Mouse (Mus musculus): Measurements from ENCODE around the gene Cldnd2. TPM values are rescaled to one million over a fixed set of nuclear protein-coding genes. Genes with fewer than 3 reads are reported as not detected.

The Cldnd2 gene
- polyA plus RNA-seq, 1 experiment: not detected

DNA sequence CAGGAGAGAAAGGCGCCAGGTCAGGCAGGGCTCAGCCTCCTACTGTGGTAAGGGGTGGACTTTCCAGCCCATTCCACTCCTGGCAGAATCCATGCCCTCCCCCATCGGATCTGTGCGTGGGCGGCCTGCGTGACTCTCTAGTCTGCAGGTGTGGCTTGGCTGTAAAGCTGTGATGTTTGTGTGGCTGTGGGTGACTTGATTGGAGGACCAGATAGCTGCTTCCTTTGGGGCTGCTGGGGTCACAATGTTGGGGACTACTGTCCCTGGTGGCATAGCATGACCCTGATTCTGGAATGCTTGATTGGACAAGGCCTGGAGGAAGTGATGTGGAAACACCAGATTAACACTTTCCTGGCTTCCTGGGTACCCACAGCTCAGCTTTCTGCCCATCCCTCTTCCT, 48.1 kb downstream of the Cldnd2 start:
- TF ChIP-seq FLI1 (IDR thresholded peaks at IDR 0.05; ENCODE audit: low read length) (no peak), GATA1 (IDR thresholded peaks at IDR 0.05; ENCODE audit: borderline replicate concordance, low read length) (no peak)
- Histone ChIP-seq H3K27me3 (replicated peaks) (peaks cover 62% of the 10 kb centered on the region), H3K9me3 (peaks cover 4% of the 10 kb centered on the region; the same call in 1 of the 2 replicates)

DNA sequence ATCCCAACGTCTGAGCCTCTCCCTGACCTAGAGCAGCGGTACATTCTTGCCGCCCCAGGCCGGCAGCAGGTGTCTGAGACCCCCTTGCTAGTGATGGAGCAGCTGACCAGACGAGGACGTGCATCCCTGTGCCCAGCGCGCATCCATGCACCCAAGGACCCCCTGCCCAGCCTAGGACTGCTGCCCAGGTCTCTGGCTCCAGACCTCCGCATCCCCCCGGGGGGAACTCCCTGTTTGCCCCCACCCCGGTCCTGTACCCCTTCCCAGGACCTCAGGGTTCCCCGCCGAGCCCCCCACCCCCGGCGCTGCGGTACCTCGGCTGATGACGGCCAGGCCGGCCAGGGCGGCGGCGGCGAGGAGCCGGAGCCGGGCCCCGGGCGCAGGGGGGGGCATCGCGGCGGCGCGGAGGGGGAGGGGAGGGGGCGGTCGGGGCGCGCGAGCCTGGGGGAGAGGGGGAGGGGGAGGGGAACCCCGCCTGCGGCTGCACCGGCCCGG, 49.1 kb downstream of the Cldnd2 start, which contains the start of gene Iglon5:
Gene Iglon5 (minus strand): TSS at position 445 of the 495 bp plus-strand sequence.
- Histone ChIP-seq H3K4me1 (no peaks in the 10 kb centered on the region), H3K4me3 (replicated peaks) (no peak within 1 kb of the TSS), H3K27me3 (replicated peaks) (peaks cover 64% of the 10 kb centered on the region), H3K36me3 (replicated peaks; ENCODE audit: low read length) (no peaks in the 10 kb centered on the region), H3K9me3 (peaks cover 4% of the 10 kb centered on the region; the same call in 1 of the 2 replicates)
- no peak for TF ChIP-seq FLI1 (IDR thresholded peaks at IDR 0.05; ENCODE audit: low read length)

More for the DNA sequence above, 48.1 kb downstream of the Cldnd2 start:
- Histone ChIP-seq H3K36me3 (replicated peaks; ENCODE audit: low read length) (no peaks in the 10 kb centered on the region), H3K4me3 (replicated peaks) (no peak overlapping the region), H3K4me1 (no peaks in the 10 kb centered on the region)

DNA sequence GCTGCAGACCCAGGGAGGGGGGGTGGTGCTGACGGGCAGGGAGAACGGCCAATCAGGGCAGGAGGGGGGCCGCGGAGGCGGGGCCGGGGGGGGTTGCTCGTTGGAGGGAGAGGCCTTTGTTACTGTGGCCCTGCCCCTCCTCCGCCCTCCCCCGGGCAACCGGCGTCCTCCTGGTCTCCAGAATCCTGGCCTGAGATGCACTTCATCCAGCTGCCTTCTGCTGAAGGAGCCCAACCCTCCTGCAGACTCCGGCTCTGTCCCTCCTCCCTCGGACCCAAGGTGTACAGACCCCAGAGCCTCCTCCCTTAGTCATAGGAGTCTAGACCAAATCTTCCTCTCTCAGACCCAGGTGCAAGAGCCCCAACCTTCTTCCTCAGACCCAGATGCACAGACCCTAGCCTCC, 49.6 kb downstream of the Cldnd2 start:
- TF ChIP-seq GATA1 (IDR thresholded peaks at IDR 0.05; ENCODE audit: borderline replicate concordance, low read length) (no peak), FLI1 (IDR thresholded peaks at IDR 0.05; ENCODE audit: low read length) (no peak)
- Histone ChIP-seq H3K4me1 (peaks cover 1% of the 10 kb centered on the region; the same call in 1 of the 2 replicates), H3K9me3 (peaks cover 4% of the 10 kb centered on the region; the same call in 1 of the 2 replicates), H3K4me3 (replicated peaks) (no peak overlapping the region), H3K27me3 (replicated peaks) (peaks cover 69% of the 10 kb centered on the region), H3K36me3 (replicated peaks; ENCODE audit: low read length) (no peaks in the 10 kb centered on the region)

DNA sequence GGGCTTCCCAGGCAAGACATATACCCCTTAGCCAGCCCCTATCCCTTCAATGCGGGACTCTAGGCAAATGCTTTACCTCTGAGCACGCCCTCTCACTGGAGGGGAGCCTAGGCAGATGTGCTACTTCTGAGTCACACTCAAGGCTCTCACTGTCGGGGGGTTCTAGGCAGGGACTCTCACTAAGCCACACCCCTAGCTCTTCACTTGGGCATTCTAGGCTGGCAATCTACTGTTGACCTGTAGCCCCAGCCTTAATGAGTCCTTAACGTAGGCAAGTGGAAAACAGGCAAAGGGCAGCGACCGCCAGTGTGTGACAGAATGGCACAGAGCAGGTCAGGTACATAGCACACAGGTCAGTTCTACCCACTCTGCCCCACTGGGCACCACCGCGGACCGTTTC, 50.3 kb downstream of the Cldnd2 start:
- Histone ChIP-seq H3K27me3 (replicated peaks) (peaks cover 76% of the 10 kb centered on the region), H3K4me3 (replicated peaks) (no peak overlapping the region), H3K4me1 (peaks cover 7% of the 10 kb centered on the region; the same call in 1 of the 2 replicates), H3K36me3 (replicated peaks; ENCODE audit: low read length) (no peaks in the 10 kb centered on the region), H3K9me3 (peaks cover 4% of the 10 kb centered on the region; the same call in 1 of the 2 replicates)
- no peak for TF ChIP-seq FLI1 (IDR thresholded peaks at IDR 0.05; ENCODE audit: low read length)
- no peak for TF ChIP-seq GATA1 (IDR thresholded peaks at IDR 0.05; ENCODE audit: borderline replicate concordance, low read length)

Other genes with a start within 250 kb of the Cldnd2 start
- gene Zfp715, start 127.5 kb upstream of the Cldnd2 start, polyA plus RNA-seq (2012; ENCODE audit: insufficient read depth, low replicate concordance): 3.7 TPM in 1 of 2 replicates, not detected in the other
- 1.5 and 2.7 TPM in 2 replicates for gene Siglecf, start 89.4 kb upstream of the Cldnd2 start, polyA plus RNA-seq (2012; ENCODE audit: insufficient read depth, low replicate concordance)
- gene Siglecg, start 32.6 kb upstream of the Cldnd2 start, polyA plus RNA-seq (2012; ENCODE audit: insufficient read depth, low replicate concordance): 0.10 TPM in 1 of 2 replicates, not detected in the other
- 1.4 and 9.3 TPM in 2 replicates for gene Lim2, start 13.1 kb upstream of the Cldnd2 start, polyA plus RNA-seq (2012; ENCODE audit: insufficient read depth, low replicate concordance)
- gene Nkg7, start 3.7 kb upstream of the Cldnd2 start, polyA plus RNA-seq (2012; ENCODE audit: insufficient read depth, low replicate concordance): 2.9 and 10.0 TPM in 2 replicates
- gene Etfb, start 3.3 kb downstream of the Cldnd2 start, polyA plus RNA-seq (2012; ENCODE audit: insufficient read depth, low replicate concordance): 68.1 and 368 TPM in 2 replicates
- gene Gm45233, start 3.3 kb downstream of the Cldnd2 start, polyA plus RNA-seq (2012; ENCODE audit: insufficient read depth, low replicate concordance): 0.75 TPM in 1 of 2 replicates, not detected in the other
- gene Vsig10l, start 22.4 kb downstream of the Cldnd2 start, polyA plus RNA-seq (2012; ENCODE audit: insufficient read depth, low replicate concordance): 3.3 and 9.4 TPM in 2 replicates
- not detected in 2 replicates for gene Iglon5, start 49.3 kb downstream of the Cldnd2 start, polyA plus RNA-seq (2012; ENCODE audit: insufficient read depth, low replicate concordance)
- gene 4931406B18Rik, start 65.2 kb downstream of the Cldnd2 start, polyA plus RNA-seq (2012; ENCODE audit: insufficient read depth, low replicate concordance): not detected in 2 replicates
- 0.35 TPM in 1 of 2 replicates, not detected in the other for gene Cd33, start 103.6 kb downstream of the Cldnd2 start, polyA plus RNA-seq (2012; ENCODE audit: insufficient read depth, low replicate concordance)
- gene Zfp658, start 121.5 kb downstream of the Cldnd2 start, polyA plus RNA-seq (2012; ENCODE audit: insufficient read depth, low replicate concordance): not detected in 2 replicates
- 0.62 TPM in 1 of 2 replicates, not detected in the other for gene Zfp719, start 138.8 kb downstream of the Cldnd2 start, polyA plus RNA-seq (2012; ENCODE audit: insufficient read depth, low replicate concordance)
- gene Zfp819, start 166.4 kb downstream of the Cldnd2 start, polyA plus RNA-seq (2012; ENCODE audit: insufficient read depth, low replicate concordance): not detected in 2 replicates
- gene Ceacam18, start 193.9 kb downstream of the Cldnd2 start, polyA plus RNA-seq (2012; ENCODE audit: insufficient read depth, low replicate concordance): 0.86 TPM in 1 of 2 replicates, not detected in the other
- not detected in 2 replicates for gene Siglece, start 219.4 kb downstream of the Cldnd2 start, polyA plus RNA-seq (2012; ENCODE audit: insufficient read depth, low replicate concordance)
- gene Ctu1, start 231.2 kb downstream of the Cldnd2 start, polyA plus RNA-seq (2012; ENCODE audit: insufficient read depth, low replicate concordance): 6.6 and 15.5 TPM in 2 replicates
- gene Klk14, start 249.6 kb downstream of the Cldnd2 start, polyA plus RNA-seq (2012; ENCODE audit: insufficient read depth, low replicate concordance): not detected in 2 replicates